In genomic region chr13:51384899-51385298, GRCm38 (mm10) we compare ENCODE assay signal across 15 mouse cellular contexts.
"Had no signal": no experiment of that assay in that cellular context is flagged by ENCODE, and none has a peak within 500 bp of the region (broad histone marks: within the 10 kb centered on the region; RNA-seq: fewer than 3 reads in every experiment).

No protein-coding gene starts in this region.

- H3K4me2 ChIP-seq: neural tube, embryonic 15.5 days; stomach, embryonic 15.5 days had no signal

- DNase-seq: retina, postnatal 1 day; right cerebral cortex, adult 18-20 months; right cerebral cortex, postnatal 14 days; right cerebral cortex, postnatal 25 days; right cerebral cortex, postnatal 4 days; spleen, adult 18-20 months; thymus, adult 18-20 months; thymus, adult 2 months; thymus, postnatal 14 days; thymus, postnatal 25 days; thymus, postnatal 36 days; thymus, postnatal 4 days had no signal

- H3K9me3 ChIP-seq: neural tube, embryonic 15.5 days; stomach, embryonic 15.5 days had no signal

- H3K4me1 ChIP-seq: neural tube, embryonic 15.5 days; stomach, embryonic 15.5 days had no signal

- H3K9ac ChIP-seq: neural tube, embryonic 15.5 days; stomach, embryonic 15.5 days had no signal

- H3K4me3 ChIP-seq: neural tube, embryonic 15.5 days; stomach, embryonic 15.5 days had no signal

- H3K27me3 ChIP-seq: neural tube, embryonic 15.5 days; stomach, embryonic 15.5 days had no signal

- H3K36me3 ChIP-seq: neural tube, embryonic 15.5 days; stomach, embryonic 15.5 days had no signal

- H3K27ac ChIP-seq: neural tube, embryonic 15.5 days; stomach, embryonic 15.5 days; stomach, postnatal 0 days had no signal
